Mouse (Mus musculus) megakaryocyte-erythroid progenitor cell, adult 5 weeks (primary cell): ENCODE measurements around the gene Adck2. TPM values are rescaled to one million over a fixed set of nuclear protein-coding genes. Genes with fewer than 3 reads are reported as not detected.

ENCODE experiments used
- polyA plus RNA-seq: library from polyadenylated mRNA; stranded (reverse); fragments of >175 nt; gene quantifications from 2 replicates; pipeline ENCODE4 v1.2.3, GENCODE M21; 2012

Gene Adck2
- polyA plus RNA-seq: 11.1 and 12.9 TPM in 2 replicates

GRCm38 (mm10) chr6:39573791-39574554 lies at the start of gene Adck2:
TSS of gene Adck2 (plus strand) at chr6:39573873.

GRCm38 (mm10) chr6:39557723-39558261 lies 15.9 kb upstream of the Adck2 start, which contains the start of gene Dennd2a:
TSS of gene Dennd2a (minus strand) at chr6:39557867.

GRCm38 (mm10) chr6:39585517-39585916 lies 11.8 kb downstream of the Adck2 start, which contains the start of gene Gm42420:
TSS of gene Gm42420 (plus strand) at chr6:39585753.

GRCm38 (mm10) chr6:39592401-39593214 lies 18.9 kb downstream of the Adck2 start, which contains the start of gene Ndufb2:
TSS of gene Ndufb2 (plus strand) at chr6:39592574.

Other genes with a start within 250 kb of the Adck2 start
- 0.16 and 1.1 TPM in 2 replicates for gene Slc37a3, start 196.2 kb upstream of the Adck2 start, polyA plus RNA-seq
- gene Rab19, start 192.7 kb upstream of the Adck2 start, polyA plus RNA-seq: 0.19 and 0.31 TPM in 2 replicates
- 47.6 and 52.2 TPM in 2 replicates for gene Mkrn1, start 153.4 kb upstream of the Adck2 start, polyA plus RNA-seq
- gene Dennd2a, start 16.0 kb upstream of the Adck2 start, polyA plus RNA-seq: 0.76 and 0.85 TPM in 2 replicates
- not detected in 2 replicates for gene Gm42420, start 11.9 kb downstream of the Adck2 start, polyA plus RNA-seq
- 185 and 234 TPM in 2 replicates for gene Ndufb2, start 18.7 kb downstream of the Adck2 start, polyA plus RNA-seq
- 2.0 and 2.1 TPM in 2 replicates for gene Braf, start 151.6 kb downstream of the Adck2 start, polyA plus RNA-seq
- 6.9 and 9.6 TPM in 2 replicates for gene Mrps33, start 237.1 kb downstream of the Adck2 start, polyA plus RNA-seq